Mouse (Mus musculus) gastrocnemius, adult 18-20 months (tissue): ENCODE measurements at regions not wholly inside any gene's neighbourhood (a gene's known extent, or its start where the extent isn't known, plus 50 kb on each side); places are given as distances from the start of the nearest gene placed in this dataset.
"Not testable (repeated sequence)": the region's sequence is repeated elsewhere in the genome, so short reads cannot be mapped to it uniquely, and the experiment has no call there.

Experiments
- DNase-seq: peaks from one replicate; pipeline ENCODE4 v3.0.0; 2021; ENCODE audit warnings: low spot score

GRCm38 (mm10) chr3:117117838-117118237 is 149.1 kb upstream of the Palmd start:
- no peak for DNase-seq

- no peak for DNase-seq
Measured at GRCm38 (mm10) chr3:117116210-117116609, 147.4 kb upstream of the Palmd start.

GRCm38 (mm10) chr3:117112766-117113165 is 144.0 kb upstream of the Palmd start:
- DNase-seq: no peak

GRCm38 (mm10) chr3:117112304-117112703 is 143.5 kb upstream of the Palmd start:
- no peak for DNase-seq

- no peak for DNase-seq
Measured at GRCm38 (mm10) chr3:117108966-117109700, 140.3 kb upstream of the Palmd start.

GRCm38 (mm10) chr3:117107986-117108385 is 139.2 kb upstream of the Palmd start:
- DNase-seq: no peak

- DNase-seq: no peak
Measured at GRCm38 (mm10) chr3:117107378-117107777, 138.6 kb upstream of the Palmd start.

- DNase-seq: no peak
Measured at GRCm38 (mm10) chr3:117087646-117088045, 118.9 kb upstream of the Palmd start.

- no peak for DNase-seq
Measured at GRCm38 (mm10) chr3:117076734-117077133, 107.9 kb upstream of the Palmd start.

- no peak for DNase-seq
Measured at GRCm38 (mm10) chr3:117073399-117073798, 104.6 kb upstream of the Palmd start.

- DNase-seq: no peak
Measured at GRCm38 (mm10) chr3:117072998-117073397, 104.2 kb upstream of the Palmd start.

- DNase-seq: no peak
Measured at GRCm38 (mm10) chr3:117071851-117072250, 103.1 kb upstream of the Palmd start.

- no peak for DNase-seq
Measured at GRCm38 (mm10) chr3:117067470-117068053, 98.8 kb upstream of the Palmd start.

GRCm38 (mm10) chr3:117065904-117066303 is 97.1 kb upstream of the Palmd start:
- DNase-seq: no peak

- DNase-seq: peak; percentile 29
Measured at GRCm38 (mm10) chr3:117061831-117062230, 93.0 kb upstream of the Palmd start.

- DNase-seq: no peak
Measured at GRCm38 (mm10) chr3:117061182-117061581, 92.4 kb upstream of the Palmd start.

GRCm38 (mm10) chr3:117054711-117055110 is 85.9 kb upstream of the Palmd start:
- not testable (repeated sequence) for DNase-seq

- DNase-seq: no peak
Measured at GRCm38 (mm10) chr3:117051431-117051830, 82.6 kb upstream of the Palmd start.

- no peak for DNase-seq
Measured at GRCm38 (mm10) chr3:117050909-117051308, 82.1 kb upstream of the Palmd start.

- DNase-seq: no peak
Measured at GRCm38 (mm10) chr3:117049410-117049809, 80.6 kb upstream of the Palmd start.

GRCm38 (mm10) chr3:117044809-117045208 is 76.0 kb upstream of the Palmd start:
- DNase-seq: no peak

GRCm38 (mm10) chr3:117044304-117044703 is 75.5 kb upstream of the Palmd start:
- no peak for DNase-seq

GRCm38 (mm10) chr3:117038928-117039300 is 70.1 kb upstream of the Palmd start:
- DNase-seq: no peak
